Comparison of ENCODE assay signal across 24 mouse cellular contexts in the genomic region with DNA sequence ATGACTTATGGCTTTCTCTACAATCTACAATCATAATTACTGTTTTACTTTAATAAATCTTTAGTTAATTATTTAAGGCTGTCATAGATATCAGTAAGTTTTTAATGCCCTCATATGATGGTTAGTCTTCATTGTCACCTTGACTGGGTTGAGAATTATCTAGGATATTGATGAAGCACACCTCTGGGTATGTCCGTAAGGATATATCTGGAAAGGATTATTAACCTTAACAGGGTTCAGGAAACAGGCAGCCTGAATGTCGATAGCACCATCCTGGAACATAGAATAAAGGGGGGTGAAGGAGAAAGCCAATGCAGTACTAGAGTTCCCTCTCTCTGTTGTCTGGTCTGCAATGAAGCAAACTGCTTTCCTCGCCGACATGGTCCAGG.
"Had no signal": no experiment of that assay in that cellular context is flagged by ENCODE, and none has a peak within 500 bp of the region (broad histone marks: within the 10 kb centered on the region; RNA-seq: fewer than 3 reads in every experiment).

No protein-coding gene starts in this region.

- H3K36me3 ChIP-seq: limb, embryonic 10.5 days; limb, embryonic 13.5 days; liver, embryonic 12.5 days; liver, embryonic 15.5 days; lung, embryonic 15.5 days; midbrain, embryonic 10.5 days had no signal

- H3K9ac ChIP-seq: limb, embryonic 13.5 days; liver, embryonic 12.5 days; liver, embryonic 15.5 days; lung, embryonic 15.5 days had no signal

- H3K27ac ChIP-seq: limb, embryonic 10.5 days; limb, embryonic 13.5 days; liver, embryonic 12.5 days; liver, embryonic 15.5 days; lung, embryonic 15.5 days; midbrain, embryonic 10.5 days; stomach, postnatal 0 days had no signal

- ATAC-seq: intestine, embryonic 16.5 days; liver, embryonic 12.5 days had no signal

- H3K9me3 ChIP-seq: limb, embryonic 10.5 days; limb, embryonic 13.5 days; liver, embryonic 12.5 days; liver, embryonic 15.5 days; lung, embryonic 15.5 days; megakaryocyte, embryonic 14.5 days; midbrain, embryonic 10.5 days had no signal

- H3K4me3 ChIP-seq: limb, embryonic 10.5 days; limb, embryonic 13.5 days; liver, embryonic 12.5 days; liver, embryonic 15.5 days; lung, embryonic 15.5 days; megakaryocyte, embryonic 14.5 days; midbrain, embryonic 10.5 days; myocyte had no signal

- DNase-seq: kidney, adult 18-20 months; kidney, adult 9 months; kidney, postnatal 14 days; kidney, postnatal 4 days; liver; lung, adult 18-20 months; lung, postnatal 10 days; lung, postnatal 36 days; right cerebral cortex, adult 18-20 months; right cerebral cortex, postnatal 14 days; right cerebral cortex, postnatal 4 days; thymus, adult 2 months; thymus, postnatal 14 days; thymus, postnatal 4 days had no signal

- H3K27me3 ChIP-seq: limb, embryonic 13.5 days; liver, embryonic 12.5 days; liver, embryonic 15.5 days; lung, embryonic 15.5 days; megakaryocyte, embryonic 14.5 days had no signal

- H3K4me2 ChIP-seq: limb, embryonic 13.5 days; liver, embryonic 12.5 days; liver, embryonic 15.5 days; lung, embryonic 15.5 days had no signal

- H3K4me1 ChIP-seq: limb, embryonic 10.5 days; limb, embryonic 13.5 days; liver, embryonic 12.5 days; liver, embryonic 15.5 days; lung, embryonic 15.5 days; megakaryocyte, embryonic 14.5 days had no signal
